Mouse (Mus musculus): ENCODE results near the gene Elmo1. TPM values are rescaled to one million over a fixed set of nuclear protein-coding genes. Genes with fewer than 3 reads are reported as not detected.
A peak's percentile ranks its signal among the peaks of the same experiment; 100 is the strongest.

Elmo1 gene
- polyA plus RNA-seq, 1 experiment from 2014 or later: 10.7 TPM

- no peak overlapping the region for H3K27ac ChIP-seq (ENCODE audit: low read depth, low read length)
- H3K9me3 ChIP-seq (replicated peaks; ENCODE audit: control insufficient read depth, low read length): no peaks in the 10 kb centered on the region
- H3K36me3 ChIP-seq (ENCODE audit: control insufficient read depth, insufficient read depth, low read length): no peaks in the 10 kb centered on the region
- no peak for ATAC-seq (replicated peaks; ENCODE audit: insufficient number of reproducible peaks, low FRiP score, low TSS enrichment)
- 63% methylated on average over 4 of the region's 4 CpGs for WGBS (ENCODE audit: insufficient replicate concordance)
- H3K27me3 ChIP-seq (ENCODE audit: control insufficient read depth, insufficient read depth, low read length): no peaks in the 10 kb centered on the region
- no peak overlapping the region for H3K4me3 ChIP-seq (ENCODE audit: low read depth, low read length)
- H3K4me1 ChIP-seq (ENCODE audit: control insufficient read depth, insufficient read depth, low read length): no peaks in the 10 kb centered on the region
- H3K9ac ChIP-seq (ENCODE audit: low read depth, low read length): no peak overlapping the region
- H3K4me2 ChIP-seq: no peak overlapping the region
These were observed 495.5 kb downstream of the Elmo1 start for GRCm38 (mm10) chr13:20585868-20586267.

GRCm38 (mm10) chr13:20586462-20586861, 496.1 kb downstream of the Elmo1 start:
- H3K4me2 ChIP-seq: no peak overlapping the region
- WGBS (ENCODE audit: insufficient replicate concordance): 63% methylated on average over 3 of the region's 3 CpGs
- H3K4me1 ChIP-seq (ENCODE audit: control insufficient read depth, insufficient read depth, low read length): no peaks in the 10 kb centered on the region
- no peaks in the 10 kb centered on the region for H3K36me3 ChIP-seq (ENCODE audit: control insufficient read depth, insufficient read depth, low read length)
- H3K27me3 ChIP-seq (ENCODE audit: control insufficient read depth, insufficient read depth, low read length): no peaks in the 10 kb centered on the region
- no peaks in the 10 kb centered on the region for H3K9me3 ChIP-seq (replicated peaks; ENCODE audit: control insufficient read depth, low read length)
- no peak overlapping the region for H3K9ac ChIP-seq (ENCODE audit: low read depth, low read length)
- H3K4me3 ChIP-seq (ENCODE audit: low read depth, low read length): no peak overlapping the region
- ATAC-seq (replicated peaks; ENCODE audit: insufficient number of reproducible peaks, low FRiP score, low TSS enrichment): no peak
- no peak overlapping the region for H3K27ac ChIP-seq (ENCODE audit: low read depth, low read length)

- Histone ChIP-seq H3K27me3 (ENCODE audit: control insufficient read depth, insufficient read depth, low read length) (no peaks in the 10 kb centered on the region), H3K4me1 (ENCODE audit: control insufficient read depth, insufficient read depth, low read length) (no peaks in the 10 kb centered on the region), H3K9me3 (replicated peaks; ENCODE audit: control insufficient read depth, low read length) (no peaks in the 10 kb centered on the region), H3K9ac (ENCODE audit: low read depth, low read length) (no peak overlapping the region), H3K4me3 (ENCODE audit: low read depth, low read length) (no peak overlapping the region), H3K27ac (ENCODE audit: low read depth, low read length) (no peak overlapping the region), H3K4me2 (no peak overlapping the region), H3K36me3 (ENCODE audit: control insufficient read depth, insufficient read depth, low read length) (no peaks in the 10 kb centered on the region)
- 71% methylated on average over 4 of the region's 4 CpGs for WGBS (ENCODE audit: insufficient replicate concordance)
- ATAC-seq (replicated peaks; ENCODE audit: insufficient number of reproducible peaks, low FRiP score, low TSS enrichment): no peak
These were observed 500.6 kb downstream of the Elmo1 start for GRCm38 (mm10) chr13:20590983-20591382.

GRCm38 (mm10) chr13:20597307-20597706, 506.9 kb downstream of the Elmo1 start:
- H3K9me3 ChIP-seq (replicated peaks; ENCODE audit: control insufficient read depth, low read length): no peaks in the 10 kb centered on the region
- H3K4me3 ChIP-seq (ENCODE audit: low read depth, low read length): no peak overlapping the region
- no peaks in the 10 kb centered on the region for H3K36me3 ChIP-seq (ENCODE audit: control insufficient read depth, insufficient read depth, low read length)
- no peaks in the 10 kb centered on the region for H3K27me3 ChIP-seq (ENCODE audit: control insufficient read depth, insufficient read depth, low read length)
- no peak overlapping the region for H3K27ac ChIP-seq (ENCODE audit: low read depth, low read length)
- ATAC-seq (replicated peaks; ENCODE audit: insufficient number of reproducible peaks, low FRiP score, low TSS enrichment): no peak
- H3K4me2 ChIP-seq: no peak overlapping the region
- H3K4me1 ChIP-seq (ENCODE audit: control insufficient read depth, insufficient read depth, low read length): peaks cover 22% of the 10 kb centered on the region
- WGBS (ENCODE audit: insufficient replicate concordance): 51% methylated on average over 5 of the region's 5 CpGs
- H3K9ac ChIP-seq (ENCODE audit: low read depth, low read length): no peak overlapping the region

- peaks cover 22% of the 10 kb centered on the region for H3K4me1 ChIP-seq (ENCODE audit: control insufficient read depth, insufficient read depth, low read length)
- no peaks in the 10 kb centered on the region for H3K27me3 ChIP-seq (ENCODE audit: control insufficient read depth, insufficient read depth, low read length)
- peak overlapping the region; percentile 50; the same call in 1 of the 2 replicates for H3K27ac ChIP-seq (ENCODE audit: low read depth, low read length)
- 66% methylated on average over 3 of the region's 3 CpGs for WGBS (ENCODE audit: insufficient replicate concordance)
- no peak overlapping the region for H3K4me3 ChIP-seq (ENCODE audit: low read depth, low read length)
- H3K9me3 ChIP-seq (replicated peaks; ENCODE audit: control insufficient read depth, low read length): no peaks in the 10 kb centered on the region
- no peaks in the 10 kb centered on the region for H3K36me3 ChIP-seq (ENCODE audit: control insufficient read depth, insufficient read depth, low read length)
- H3K9ac ChIP-seq (ENCODE audit: low read depth, low read length): no peak overlapping the region
- no peak for ATAC-seq (replicated peaks; ENCODE audit: insufficient number of reproducible peaks, low FRiP score, low TSS enrichment)
- H3K4me2 ChIP-seq: no peak overlapping the region
These were observed 508.2 kb downstream of the Elmo1 start for GRCm38 (mm10) chr13:20598618-20599017.

- no peak overlapping the region for H3K4me3 ChIP-seq (ENCODE audit: low read depth, low read length)
- no peak overlapping the region for H3K27ac ChIP-seq (ENCODE audit: low read depth, low read length)
- H3K9ac ChIP-seq (ENCODE audit: low read depth, low read length): no peak overlapping the region
- peaks cover 22% of the 10 kb centered on the region for H3K4me1 ChIP-seq (ENCODE audit: control insufficient read depth, insufficient read depth, low read length)
- no peak for ATAC-seq (replicated peaks; ENCODE audit: insufficient number of reproducible peaks, low FRiP score, low TSS enrichment)
- H3K4me2 ChIP-seq: no peak overlapping the region
- H3K9me3 ChIP-seq (replicated peaks; ENCODE audit: control insufficient read depth, low read length): no peaks in the 10 kb centered on the region
- H3K36me3 ChIP-seq (ENCODE audit: control insufficient read depth, insufficient read depth, low read length): no peaks in the 10 kb centered on the region
- H3K27me3 ChIP-seq (ENCODE audit: control insufficient read depth, insufficient read depth, low read length): no peaks in the 10 kb centered on the region
- 68% methylated on average over 6 of the region's 6 CpGs for WGBS (ENCODE audit: insufficient replicate concordance)
These were observed 509.9 kb downstream of the Elmo1 start for GRCm38 (mm10) chr13:20600246-20600645.

- H3K9ac ChIP-seq (ENCODE audit: low read depth, low read length): no peak overlapping the region
- no peaks in the 10 kb centered on the region for H3K9me3 ChIP-seq (replicated peaks; ENCODE audit: control insufficient read depth, low read length)
- 42% methylated on average over 1 of the region's 1 CpGs for WGBS (ENCODE audit: insufficient replicate concordance)
- ATAC-seq (replicated peaks; ENCODE audit: insufficient number of reproducible peaks, low FRiP score, low TSS enrichment): no peak
- H3K4me1 ChIP-seq (ENCODE audit: control insufficient read depth, insufficient read depth, low read length): peaks cover 22% of the 10 kb centered on the region
- no peaks in the 10 kb centered on the region for H3K36me3 ChIP-seq (ENCODE audit: control insufficient read depth, insufficient read depth, low read length)
- H3K4me2 ChIP-seq: no peak overlapping the region
- H3K27ac ChIP-seq (ENCODE audit: low read depth, low read length): no peak overlapping the region
- H3K27me3 ChIP-seq (ENCODE audit: control insufficient read depth, insufficient read depth, low read length): no peaks in the 10 kb centered on the region
- H3K4me3 ChIP-seq (ENCODE audit: low read depth, low read length): no peak overlapping the region
These were observed 511.0 kb downstream of the Elmo1 start for GRCm38 (mm10) chr13:20601421-20601820.

GRCm38 (mm10) chr13:20606891-20607290, 516.5 kb downstream of the Elmo1 start:
- 77% methylated on average over 3 of the region's 3 CpGs for WGBS (ENCODE audit: insufficient replicate concordance)
- H3K27ac ChIP-seq (ENCODE audit: low read depth, low read length): no peak overlapping the region
- peaks cover under 1% of the 10 kb centered on the region; the same call in 1 of the 2 replicates for H3K4me1 ChIP-seq (ENCODE audit: control insufficient read depth, insufficient read depth, low read length)
- H3K4me3 ChIP-seq (ENCODE audit: low read depth, low read length): no peak overlapping the region
- no peaks in the 10 kb centered on the region for H3K9me3 ChIP-seq (replicated peaks; ENCODE audit: control insufficient read depth, low read length)
- H3K9ac ChIP-seq (ENCODE audit: low read depth, low read length): no peak overlapping the region
- H3K4me2 ChIP-seq: no peak overlapping the region
- no peak for ATAC-seq (replicated peaks; ENCODE audit: insufficient number of reproducible peaks, low FRiP score, low TSS enrichment)
- H3K36me3 ChIP-seq (ENCODE audit: control insufficient read depth, insufficient read depth, low read length): no peaks in the 10 kb centered on the region
- H3K27me3 ChIP-seq (ENCODE audit: control insufficient read depth, insufficient read depth, low read length): no peaks in the 10 kb centered on the region

- peaks cover 6% of the 10 kb centered on the region; the same call in 1 of the 2 replicates for H3K4me1 ChIP-seq (ENCODE audit: control insufficient read depth, insufficient read depth, low read length)
- no peak overlapping the region for H3K4me2 ChIP-seq
- H3K27ac ChIP-seq (ENCODE audit: low read depth, low read length): no peak overlapping the region
- no peak for ATAC-seq (replicated peaks; ENCODE audit: insufficient number of reproducible peaks, low FRiP score, low TSS enrichment)
- no peaks in the 10 kb centered on the region for H3K9me3 ChIP-seq (replicated peaks; ENCODE audit: control insufficient read depth, low read length)
- H3K9ac ChIP-seq (ENCODE audit: low read depth, low read length): no peak overlapping the region
- no peaks in the 10 kb centered on the region for H3K27me3 ChIP-seq (ENCODE audit: control insufficient read depth, insufficient read depth, low read length)
- 50% methylated on average over 3 of the region's 3 CpGs for WGBS (ENCODE audit: insufficient replicate concordance)
- H3K36me3 ChIP-seq (ENCODE audit: control insufficient read depth, insufficient read depth, low read length): no peaks in the 10 kb centered on the region
- H3K4me3 ChIP-seq (ENCODE audit: low read depth, low read length): no peak overlapping the region
These were observed 518.8 kb downstream of the Elmo1 start for GRCm38 (mm10) chr13:20609003-20609688.
